Mouse (Mus musculus): ENCODE measurements around the gene Enox1. TPM values are rescaled to one million over a fixed set of nuclear protein-coding genes. Genes with fewer than 3 reads are reported as not detected.
A peak's percentile ranks its signal among the peaks of the same experiment; 100 is the strongest.

Enox1 gene
- polyA plus RNA-seq, 1 experiment from 2014 or later = 1.9 TPM

- Histone ChIP-seq H3K27ac (ENCODE audit: low read depth, low read length) (no peak overlapping the region), H3K27me3 (replicated peaks; ENCODE audit: control insufficient read depth, insufficient read depth, low read length) (no peaks in the 10 kb centered on the region), H3K9me3 (ENCODE audit: control insufficient read depth) (no peaks in the 10 kb centered on the region), H3K36me3 (ENCODE audit: control insufficient read depth, insufficient read depth) (no peaks in the 10 kb centered on the region; the same call in 1 of the 2 replicates), H3K4me3 (ENCODE audit: low read depth, low read length) (no peak overlapping the region), H3K4me1 (replicated peaks; ENCODE audit: control insufficient read depth, insufficient read depth, low read length) (no peaks in the 10 kb centered on the region), H3K4me2 (replicated peaks; ENCODE audit: low read depth) (no peak overlapping the region), H3K9ac (ENCODE audit: low read depth, low read length) (no peak overlapping the region)
- peak; percentile 47 for ATAC-seq
- WGBS = 68% methylated on average over 14 of the region's 14 CpGs
- no peak for TF ChIP-seq CTCF (IDR thresholded peaks at IDR 0.05; ENCODE audit: low read depth)
These were observed 439.9 kb downstream of the Enox1 start for GRCm38 (mm10) chr14:77596216-77597175.

DNA sequence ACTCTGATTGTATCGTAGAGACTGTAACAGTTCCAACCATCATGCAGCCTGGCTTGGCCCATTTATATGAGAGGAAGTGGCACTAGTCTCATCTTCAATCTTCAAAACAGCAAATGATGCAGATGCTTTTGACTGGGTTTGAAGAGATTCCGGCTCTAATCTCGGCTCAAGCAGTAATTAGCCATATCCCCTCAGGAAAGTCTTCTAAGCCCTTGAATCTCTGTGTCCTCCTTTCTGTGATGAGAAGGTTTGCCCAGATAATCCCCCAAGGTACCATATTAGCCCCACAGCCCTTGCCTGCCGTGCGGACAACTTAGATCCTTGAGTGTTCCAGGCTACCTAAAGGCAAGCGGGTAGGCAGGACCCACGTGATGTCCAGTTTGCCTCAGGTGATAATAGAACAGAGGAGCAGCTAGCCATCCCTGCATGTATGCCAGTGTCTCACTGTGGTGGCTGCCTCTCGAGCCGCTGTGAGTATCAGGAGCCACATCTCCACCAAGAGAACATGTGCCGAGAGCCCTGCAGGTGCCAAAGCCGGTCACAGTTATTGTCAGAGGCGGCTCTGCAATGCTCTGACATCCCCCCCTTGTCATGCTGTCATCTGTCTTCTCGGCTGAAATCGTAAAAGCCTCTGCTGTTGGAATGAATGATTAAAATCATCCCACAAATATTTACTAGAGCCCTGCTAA is 442.6 kb downstream of the Enox1 start:
- no peak overlapping the region for H3K4me3 ChIP-seq (ENCODE audit: low read depth, low read length)
- WGBS = 62% methylated on average over 14 of the region's 14 CpGs
- no peaks in the 10 kb centered on the region; the same call in 1 of the 2 replicates for H3K36me3 ChIP-seq (ENCODE audit: control insufficient read depth, insufficient read depth)
- no peaks in the 10 kb centered on the region for H3K27me3 ChIP-seq (replicated peaks; ENCODE audit: control insufficient read depth, insufficient read depth, low read length)
- TF ChIP-seq CTCF (IDR thresholded peaks at IDR 0.05; ENCODE audit: low read depth) = no peak
- no peaks in the 10 kb centered on the region for H3K4me1 ChIP-seq (replicated peaks; ENCODE audit: control insufficient read depth, insufficient read depth, low read length)
- H3K4me2 ChIP-seq (replicated peaks; ENCODE audit: low read depth) = no peak overlapping the region
- no peak overlapping the region for H3K9ac ChIP-seq (ENCODE audit: low read depth, low read length)
- H3K27ac ChIP-seq (ENCODE audit: low read depth, low read length) = no peak overlapping the region
- H3K9me3 ChIP-seq (ENCODE audit: control insufficient read depth) = no peaks in the 10 kb centered on the region
- ATAC-seq = no peak

GRCm38 (mm10) chr14:77600773-77601172 is 444.2 kb downstream of the Enox1 start:
- Histone ChIP-seq H3K36me3 (ENCODE audit: control insufficient read depth, insufficient read depth) (no peaks in the 10 kb centered on the region), H3K4me3 (ENCODE audit: low read depth, low read length) (no peak overlapping the region), H3K4me2 (replicated peaks; ENCODE audit: low read depth) (no peak overlapping the region), H3K4me1 (replicated peaks; ENCODE audit: control insufficient read depth, insufficient read depth, low read length) (no peaks in the 10 kb centered on the region), H3K27me3 (replicated peaks; ENCODE audit: control insufficient read depth, insufficient read depth, low read length) (no peaks in the 10 kb centered on the region), H3K9me3 (ENCODE audit: control insufficient read depth) (no peaks in the 10 kb centered on the region), H3K9ac (ENCODE audit: low read depth, low read length) (no peak overlapping the region), H3K27ac (ENCODE audit: low read depth, low read length) (no peak overlapping the region)
- ATAC-seq = no peak
- no peak for TF ChIP-seq CTCF (IDR thresholded peaks at IDR 0.05; ENCODE audit: low read depth)
- WGBS = 84% methylated on average over 1 of the region's 1 CpGs

DNA sequence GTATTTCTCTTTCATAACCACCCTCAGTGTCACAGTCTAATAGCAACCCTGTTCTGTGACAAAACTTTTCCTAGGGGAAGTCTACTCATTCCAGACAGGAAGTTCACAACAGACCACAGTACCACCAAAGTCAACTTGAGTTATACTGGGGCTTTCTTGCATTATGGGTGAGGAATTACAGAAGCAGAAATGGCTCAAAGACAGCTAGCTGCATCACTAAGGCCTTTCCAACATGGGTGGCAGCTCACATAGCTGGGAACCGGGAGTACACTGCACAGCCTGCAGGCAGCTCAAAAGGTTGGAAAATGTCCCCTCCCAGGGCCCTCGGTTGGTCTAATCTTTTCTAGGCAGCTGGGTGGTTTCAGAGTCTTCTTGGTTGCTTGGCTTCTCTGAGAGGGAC is 444.9 kb downstream of the Enox1 start:
- Histone ChIP-seq H3K4me1 (replicated peaks; ENCODE audit: control insufficient read depth, insufficient read depth, low read length) (no peaks in the 10 kb centered on the region), H3K27me3 (replicated peaks; ENCODE audit: control insufficient read depth, insufficient read depth, low read length) (no peaks in the 10 kb centered on the region), H3K27ac (ENCODE audit: low read depth, low read length) (no peak overlapping the region), H3K9ac (ENCODE audit: low read depth, low read length) (no peak overlapping the region), H3K4me3 (ENCODE audit: low read depth, low read length) (no peak overlapping the region), H3K4me2 (replicated peaks; ENCODE audit: low read depth) (no peak overlapping the region), H3K36me3 (ENCODE audit: control insufficient read depth, insufficient read depth) (no peaks in the 10 kb centered on the region), H3K9me3 (ENCODE audit: control insufficient read depth) (no peaks in the 10 kb centered on the region)
- no peak for ATAC-seq
- 75% methylated on average over 2 of the region's 2 CpGs for WGBS
- TF ChIP-seq CTCF (IDR thresholded peaks at IDR 0.05; ENCODE audit: low read depth) = no peak

DNA sequence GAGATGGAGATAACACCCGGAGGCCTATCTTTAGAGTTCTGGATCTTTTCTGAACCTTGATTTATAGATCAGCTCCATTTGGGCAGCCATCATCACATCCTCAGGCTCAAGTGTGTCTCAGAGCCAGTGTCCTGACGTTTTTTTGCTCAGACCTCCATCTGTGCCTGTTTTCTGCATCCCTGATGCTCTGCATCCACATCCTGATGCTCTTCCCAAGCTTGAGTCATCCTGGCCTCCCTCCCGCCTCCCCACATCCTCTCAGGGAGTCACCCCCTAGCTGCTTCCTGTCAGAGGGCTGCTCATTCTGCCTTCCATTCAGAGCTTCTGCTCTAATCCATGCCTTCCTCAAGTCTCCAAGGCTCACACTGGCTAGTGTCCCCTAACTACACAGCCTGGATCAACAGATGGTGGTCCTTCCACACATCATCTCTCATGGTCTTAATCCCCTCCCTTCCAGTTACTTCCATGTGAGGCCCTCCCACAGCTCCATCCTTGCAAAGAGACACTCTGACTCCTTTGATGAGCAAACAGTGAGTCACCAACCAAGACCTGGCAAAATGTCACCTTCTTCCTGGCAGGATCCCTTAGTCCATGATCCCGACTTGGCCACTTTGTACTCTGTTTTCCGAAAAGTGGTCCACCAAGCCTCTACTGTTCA is 451.7 kb downstream of the Enox1 start:
- Histone ChIP-seq H3K9ac (ENCODE audit: low read depth, low read length) (no peak overlapping the region), H3K9me3 (ENCODE audit: control insufficient read depth) (no peaks in the 10 kb centered on the region), H3K27ac (ENCODE audit: low read depth, low read length) (no peak overlapping the region), H3K27me3 (replicated peaks; ENCODE audit: control insufficient read depth, insufficient read depth, low read length) (no peaks in the 10 kb centered on the region), H3K4me1 (replicated peaks; ENCODE audit: control insufficient read depth, insufficient read depth, low read length) (no peaks in the 10 kb centered on the region), H3K36me3 (ENCODE audit: control insufficient read depth, insufficient read depth) (no peaks in the 10 kb centered on the region), H3K4me3 (ENCODE audit: low read depth, low read length) (no peak overlapping the region), H3K4me2 (replicated peaks; ENCODE audit: low read depth) (no peak overlapping the region)
- no peak for TF ChIP-seq CTCF (IDR thresholded peaks at IDR 0.05; ENCODE audit: low read depth)
- 77% methylated on average over 5 of the region's 5 CpGs for WGBS
- ATAC-seq = no peak

DNA sequence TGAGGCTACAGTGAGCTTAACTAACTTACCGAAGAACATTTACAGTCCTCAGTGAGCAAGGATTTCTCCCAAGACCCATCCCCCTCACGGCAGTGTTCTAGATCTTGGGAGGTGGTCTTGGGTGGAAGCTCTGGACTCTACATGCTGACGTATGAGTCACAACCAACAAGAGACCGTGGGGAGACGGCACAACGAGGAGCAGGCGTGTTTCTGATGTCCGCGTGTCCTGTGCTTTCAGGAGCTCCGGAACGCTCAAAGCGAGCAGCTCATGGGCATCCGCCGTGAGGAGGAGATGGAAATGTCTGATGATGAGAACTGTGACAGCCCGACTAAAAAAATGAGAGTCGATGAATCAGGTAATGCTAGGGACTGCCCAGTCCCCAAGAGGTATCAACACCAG is 458.6 kb downstream of the Enox1 start:
- WGBS = 96% methylated on average over 16 of the region's 16 CpGs
- TF ChIP-seq CTCF (IDR thresholded peaks at IDR 0.05; ENCODE audit: low read depth) = no peak
- H3K27ac ChIP-seq (ENCODE audit: low read depth, low read length) = no peak overlapping the region
- H3K27me3 ChIP-seq (replicated peaks; ENCODE audit: control insufficient read depth, insufficient read depth, low read length) = no peaks in the 10 kb centered on the region
- H3K9ac ChIP-seq (ENCODE audit: low read depth, low read length) = no peak overlapping the region
- no peak overlapping the region for H3K4me2 ChIP-seq (replicated peaks; ENCODE audit: low read depth)
- H3K4me3 ChIP-seq (ENCODE audit: low read depth, low read length) = no peak overlapping the region
- no peaks in the 10 kb centered on the region for H3K36me3 ChIP-seq (ENCODE audit: control insufficient read depth, insufficient read depth)
- no peaks in the 10 kb centered on the region for H3K4me1 ChIP-seq (replicated peaks; ENCODE audit: control insufficient read depth, insufficient read depth, low read length)
- ATAC-seq = no peak
- no peaks in the 10 kb centered on the region for H3K9me3 ChIP-seq (ENCODE audit: control insufficient read depth)

Measured in intestine, postnatal 0 days (tissue).